Mouse (Mus musculus) CD4-positive, CD25-positive, alpha-beta regulatory T cell, adult 2 months (primary cell): Measurements from ENCODE around the gene Prkar2a.

Experiments
- DNase-seq: peaks from one replicate; pipeline ENCODE4 v3.0.0-alpha.2; 2012; ENCODE audit warnings: low read depth, low spot score

Gene Prkar2a

DNA sequence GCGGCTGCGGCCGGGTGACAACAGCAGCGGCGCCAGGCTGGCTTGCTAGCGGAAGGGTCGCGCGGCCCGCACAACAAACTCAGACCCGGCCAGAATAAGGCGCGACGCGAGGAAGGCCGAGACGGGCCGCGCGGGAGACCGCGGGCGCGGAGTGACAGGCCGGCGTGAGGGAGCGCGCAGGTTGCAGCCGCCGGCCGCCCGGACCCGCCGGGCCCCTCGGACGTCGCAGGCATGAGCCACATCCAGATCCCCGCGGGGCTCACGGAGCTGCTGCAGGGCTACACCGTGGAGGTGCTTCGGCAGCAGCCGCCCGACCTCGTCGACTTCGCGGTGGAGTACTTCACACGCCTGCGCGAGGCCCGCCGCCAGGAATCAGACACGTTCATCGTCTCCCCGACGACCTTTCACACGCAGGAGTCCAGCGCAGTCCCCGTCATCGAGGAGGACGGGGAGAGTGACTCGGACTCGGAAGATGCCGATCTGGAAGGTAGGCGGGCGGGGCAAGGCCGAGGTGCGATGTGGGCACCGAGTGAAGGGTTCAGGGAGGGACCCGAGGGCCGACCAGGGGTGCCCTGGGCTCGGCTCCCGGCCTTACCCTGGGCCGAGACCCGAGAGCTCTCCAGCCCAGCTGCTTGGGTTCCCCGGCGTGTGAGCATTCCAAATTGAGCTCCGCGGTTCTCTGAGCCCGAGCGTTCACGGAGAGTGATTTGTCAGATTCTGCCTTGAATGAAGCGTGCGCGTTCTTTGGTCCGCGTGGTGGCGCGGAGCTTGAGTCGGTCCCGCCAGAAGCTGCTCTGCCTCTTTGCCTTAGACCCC lies 3.3 kb downstream of the Prkar2a start:
- peak; percentile 63 for DNase-seq

GRCm38 (mm10) chr9:108693946-108694345 lies 4.8 kb downstream of the Prkar2a start:
- DNase-seq = no peak

- DNase-seq = no peak
Measured at GRCm38 (mm10) chr9:108694533-108694932, 5.4 kb downstream of the Prkar2a start.

DNA sequence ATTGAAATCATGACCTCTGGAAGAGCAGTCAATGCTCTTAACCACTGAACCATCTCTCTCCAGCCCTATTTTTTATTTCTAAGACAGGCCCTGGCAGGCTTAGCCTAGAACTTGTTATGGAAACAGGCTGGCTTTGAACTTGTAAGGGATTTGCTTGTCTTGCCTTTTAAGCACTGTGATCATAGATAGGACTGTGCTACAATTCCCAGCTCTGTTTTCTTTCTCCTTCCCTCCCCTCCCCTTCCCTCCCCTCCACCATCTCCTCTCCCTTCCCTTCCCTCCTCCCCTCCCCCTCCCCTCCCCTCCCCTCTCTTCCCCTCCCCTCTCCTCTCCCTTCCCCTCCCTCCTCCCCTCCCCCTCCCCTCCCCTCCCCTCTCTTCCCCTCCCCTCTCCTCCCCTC lies 13.4 kb downstream of the Prkar2a start:
- DNase-seq = no peak

- no peak for DNase-seq
Measured at GRCm38 (mm10) chr9:108703373-108704110, 14.4 kb downstream of the Prkar2a start.

- DNase-seq = no peak
Measured at GRCm38 (mm10) chr9:108704591-108704990, 15.5 kb downstream of the Prkar2a start.

DNA sequence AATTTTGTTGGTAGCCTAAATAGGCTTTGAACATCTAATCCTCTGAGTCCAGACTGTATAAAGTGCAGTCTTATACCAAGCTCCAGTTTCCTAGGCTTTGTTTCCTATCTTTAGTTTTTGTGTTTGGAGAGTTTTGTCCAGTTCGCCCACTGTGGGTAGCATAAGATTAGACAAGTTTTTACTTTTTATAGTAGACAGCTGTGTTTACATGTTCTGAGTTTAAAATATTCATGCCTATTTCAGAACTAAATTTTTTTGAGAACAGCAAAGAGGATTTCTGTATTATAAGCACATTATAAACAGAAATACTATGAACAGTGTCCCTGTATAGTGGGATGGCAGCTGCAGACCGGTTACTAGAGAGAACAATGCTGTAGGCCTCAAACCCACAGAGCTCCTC lies 18.1 kb downstream of the Prkar2a start:
- no peak for DNase-seq

- DNase-seq = no peak
Measured at GRCm38 (mm10) chr9:108708833-108709232, 19.7 kb downstream of the Prkar2a start.

GRCm38 (mm10) chr9:108710767-108711166 lies 21.7 kb downstream of the Prkar2a start:
- no peak for DNase-seq

- DNase-seq = no peak
Measured at GRCm38 (mm10) chr9:108716199-108716598, 27.1 kb downstream of the Prkar2a start.

DNA sequence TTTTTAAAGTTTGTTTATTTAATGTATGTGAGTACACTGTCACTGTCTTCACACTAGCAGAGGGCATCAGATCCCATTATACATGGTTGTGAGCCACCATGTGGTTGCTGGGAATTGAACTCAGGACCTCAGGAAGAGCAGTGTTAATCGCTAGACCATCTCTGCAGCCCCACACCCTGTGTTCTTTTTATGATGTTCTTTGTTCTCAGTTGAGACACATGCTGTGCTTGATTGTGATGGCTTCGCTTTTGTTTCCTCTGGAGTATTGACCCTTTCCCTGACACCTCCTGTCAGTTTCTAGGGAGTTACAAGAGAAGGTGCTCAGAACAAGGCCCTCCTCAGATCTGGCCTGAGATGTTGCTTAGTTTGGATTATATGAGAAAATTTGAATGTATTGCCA lies 34.6 kb downstream of the Prkar2a start:
- no peak for DNase-seq

DNA sequence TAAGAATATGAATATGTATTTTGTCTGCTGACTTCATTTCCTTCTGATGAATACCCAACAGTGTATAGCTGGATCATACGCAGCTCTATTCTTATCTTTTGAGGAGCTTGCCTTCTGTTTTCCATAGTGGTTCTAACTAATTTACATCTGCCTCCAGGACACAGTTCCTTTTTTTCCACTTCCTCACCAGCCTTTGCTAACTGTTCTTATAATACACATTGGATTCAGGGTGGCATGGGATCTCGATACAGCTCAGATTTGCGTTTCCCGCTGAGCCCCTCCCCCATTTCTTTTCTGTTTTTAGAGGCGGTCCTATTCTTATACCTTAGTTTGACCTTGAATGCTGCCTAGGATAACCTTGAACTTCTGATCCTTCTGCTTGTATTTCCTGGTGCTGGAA lies 37.0 kb downstream of the Prkar2a start:
- DNase-seq = no peak

- DNase-seq = peak; percentile 5
Measured at GRCm38 (mm10) chr9:108729050-108729449, 39.9 kb downstream of the Prkar2a start.

GRCm38 (mm10) chr9:108732462-108732861 lies 43.3 kb downstream of the Prkar2a start:
- DNase-seq = no peak

DNA sequence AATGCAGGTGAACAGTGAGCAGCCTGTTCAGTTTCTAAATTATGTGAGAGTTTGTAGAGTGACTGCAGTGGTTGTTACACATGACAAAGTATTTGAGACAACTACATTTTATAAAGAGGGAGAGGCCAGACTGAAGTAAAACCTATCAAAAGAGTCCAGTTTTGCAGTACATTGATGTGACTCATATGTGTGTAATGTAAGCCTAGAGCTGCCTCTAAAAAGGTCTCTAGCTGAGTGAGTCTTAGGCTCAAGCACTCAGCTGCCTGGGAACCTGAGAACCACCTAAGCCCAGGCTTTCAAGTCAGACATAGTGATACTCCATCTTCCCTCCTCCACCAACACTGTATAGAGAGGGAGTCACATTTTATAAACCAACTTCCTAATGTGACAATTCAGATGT lies 45.5 kb downstream of the Prkar2a start:
- DNase-seq = no peak

- no peak for DNase-seq
Measured at GRCm38 (mm10) chr9:108739239-108739638, 50.1 kb downstream of the Prkar2a start.

DNA sequence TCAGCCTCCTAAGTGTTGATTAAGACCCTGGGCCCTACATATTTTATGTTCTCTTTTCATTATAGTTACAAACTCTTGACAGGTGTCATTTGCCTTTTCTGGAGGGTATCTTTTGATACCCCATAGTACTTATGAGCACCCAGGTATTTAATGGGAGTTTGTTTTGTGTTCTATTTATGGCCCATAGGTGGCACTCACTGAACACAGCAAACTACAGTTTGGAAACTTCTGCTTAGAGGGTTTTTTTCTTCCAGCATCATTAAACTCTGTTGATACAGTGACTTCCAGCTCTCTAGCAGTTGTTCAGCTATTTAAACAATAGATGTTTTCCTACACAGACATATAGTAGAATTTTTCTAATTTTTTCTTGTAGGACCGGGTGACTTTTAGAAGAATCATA lies 50.9 kb downstream of the Prkar2a start:
- peak; percentile 43 for DNase-seq

- no peak for DNase-seq
Measured at GRCm38 (mm10) chr9:108742048-108742447, 52.9 kb downstream of the Prkar2a start.

DNA sequence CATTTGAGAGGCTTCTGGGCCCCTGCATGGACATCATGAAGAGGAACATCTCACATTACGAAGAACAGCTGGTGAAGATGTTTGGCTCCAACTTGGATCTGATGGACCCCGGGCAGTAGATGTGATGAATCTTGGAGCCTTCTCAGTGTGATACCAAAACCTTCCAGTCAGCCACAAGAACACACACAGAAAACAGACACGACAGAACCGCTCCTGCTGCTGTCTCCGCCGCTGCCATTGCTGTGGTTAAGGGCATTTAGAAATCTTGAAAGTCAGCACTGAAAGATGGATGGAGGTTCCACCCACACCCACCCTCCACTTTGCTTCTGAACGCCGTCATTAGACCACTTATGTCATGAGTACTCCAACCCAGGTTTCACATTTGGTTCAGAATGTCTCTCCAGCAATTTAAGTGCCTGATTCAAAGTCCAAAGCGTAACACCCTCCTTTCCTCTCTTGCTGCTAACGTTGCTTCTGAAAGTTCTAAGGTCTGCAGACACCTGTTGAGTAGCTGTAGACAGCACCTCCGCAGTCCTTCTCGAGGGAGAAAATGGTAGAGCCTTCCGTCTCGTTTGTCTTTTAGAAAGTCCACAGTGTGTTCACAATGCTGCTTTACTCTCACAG lies 57.9 kb downstream of the Prkar2a start:
- no peak for DNase-seq

DNA sequence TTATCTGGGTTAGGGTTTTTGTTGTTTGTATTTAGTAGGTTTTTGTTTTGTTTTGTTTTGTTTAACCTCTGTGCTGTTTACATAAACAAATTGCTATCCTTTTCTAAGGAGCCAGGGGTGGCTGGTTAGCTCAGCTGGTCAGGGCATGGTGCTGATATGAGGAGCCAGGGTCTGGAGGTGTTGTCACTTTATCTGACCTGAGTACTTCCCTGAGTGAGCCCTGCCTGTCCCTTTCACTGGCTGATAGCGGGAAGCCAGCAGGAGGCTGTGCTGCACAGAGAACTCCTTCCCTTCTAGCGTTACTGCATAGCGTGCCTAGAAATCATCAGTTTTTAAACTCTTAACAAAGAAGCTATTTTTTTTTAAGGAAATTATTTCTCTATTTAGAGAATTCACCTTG lies 58.6 kb downstream of the Prkar2a start:
- no peak for DNase-seq

GRCm38 (mm10) chr9:108748600-108749183 lies 59.6 kb downstream of the Prkar2a start:
- DNase-seq = no peak

DNA sequence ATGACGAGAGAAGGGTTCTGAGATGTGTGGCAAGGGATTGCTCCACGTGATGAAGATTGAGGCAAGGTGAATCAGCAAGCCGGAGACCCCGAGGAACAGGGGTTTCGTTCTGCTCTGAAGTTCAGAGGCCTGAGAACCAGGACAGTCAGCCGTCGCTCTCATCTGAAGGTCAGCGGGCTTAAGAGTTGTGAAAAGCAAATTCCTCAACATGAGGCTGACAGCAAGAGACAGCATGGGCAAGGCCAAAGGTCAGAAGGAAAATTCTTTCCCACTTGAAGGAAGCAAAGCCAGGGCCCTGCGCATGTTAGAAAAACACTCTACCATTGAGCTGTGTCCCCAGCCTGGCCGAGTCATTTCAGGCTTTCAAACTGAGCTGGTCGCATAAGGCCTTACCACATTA lies 61.5 kb downstream of the Prkar2a start:
- no peak for DNase-seq
